Mouse (Mus musculus) forebrain, embryonic 16.5 days (tissue): ENCODE results near the gene Kmt5c. TPM values are rescaled to one million over a fixed set of nuclear protein-coding genes. Genes with fewer than 3 reads are reported as not detected.
A peak's percentile ranks its signal among the peaks of the same experiment; 100 is the strongest.

Experiments used
- ATAC-seq: fragments of 200-750 bp; cut with Nextera tagmentation; 2 replicates; pipeline ENCODE4 v1.8.0; 2017; ENCODE audit warnings: mild to moderate bottlenecking, moderate library complexity
- H3K27ac ChIP-seq: fragments of 300-500 bp; sonication (generic); 2 replicates; pipeline ENCODE4 v1.5.1; 2014; ENCODE audit warnings: low read length, control low read depth
- H3K27me3 ChIP-seq: fragments of 300-500 bp; sonication (generic); replicated peaks from 2 replicates; pipeline ENCODE4 v1.6.1; 2014; ENCODE audit warnings: low read length; ENCODE audit not compliant: control insufficient read depth, insufficient read depth
- H3K36me3 ChIP-seq: fragments of 300-500 bp; sonication (generic); 2 replicates; pipeline ENCODE4 v1.6.1; 2014; ENCODE audit not compliant: control insufficient read depth, insufficient read depth
- H3K4me1 ChIP-seq: fragments of 300-500 bp; sonication (generic); replicated peaks from 2 replicates; pipeline ENCODE4 v1.6.1; 2014; ENCODE audit warnings: low read length; ENCODE audit not compliant: control insufficient read depth, insufficient read depth
- H3K4me2 ChIP-seq: fragments of 300-500 bp; sonication (generic); 2 replicates; pipeline ENCODE4 v1.6.1; 2014; ENCODE audit warnings: mild to moderate bottlenecking, low read length, control low read depth
- H3K4me3 ChIP-seq: fragments of 300-500 bp; sonication (generic); replicated peaks from 2 replicates; pipeline ENCODE4 v1.5.1; 2014; ENCODE audit warnings: mild to moderate bottlenecking, low read length, control low read depth
- H3K9ac ChIP-seq: fragments of 300-500 bp; sonication (generic); replicated peaks from 2 replicates; pipeline ENCODE4 v1.6.1; 2014; ENCODE audit warnings: low read depth, low read length, control low read depth
- H3K9me3 ChIP-seq: fragments of 300-500 bp; sonication (generic); 2 replicates; pipeline ENCODE4 v1.6.1; 2016; ENCODE audit warnings: low read length; ENCODE audit not compliant: control insufficient read depth
- WGBS: fragments of 180-500 bp; shearing (Covaris S2); extraction: QIAGEN DNeasy Blood & Tissue Kit; methylation state at CpG from one replicate; pipeline ENCODE4 v1.1.7; 2014; 5-methylcytosine and 5-hydroxymethylcytosine counted together
- polyA plus RNA-seq: library from polyadenylated mRNA; unstranded; fragments of >200 nt; fragmentation: Nextera tagmentation; extraction: Ambion mirVana; gene quantifications from 2 replicates; pipeline ENCODE4 v1.2.1, GENCODE M21; 2015

Gene Kmt5c
- polyA plus RNA-seq, 1 experiment from 2014 or later, result 66.9 TPM

- no peaks in the 10 kb centered on the region for H3K9me3 ChIP-seq
- peak overlapping the region; percentile 79 for H3K4me3 ChIP-seq
- no peak for ATAC-seq
- peaks cover 6% of the 10 kb centered on the region for H3K27me3 ChIP-seq
- H3K4me1 ChIP-seq, result peaks cover 23% of the 10 kb centered on the region
- H3K4me2 ChIP-seq, result peak overlapping the region; percentile 87
- H3K9ac ChIP-seq, result peak overlapping the region; percentile 88
- no peak overlapping the region for H3K27ac ChIP-seq
- 41% methylated on average over 4 of the region's 4 CpGs for WGBS
- H3K36me3 ChIP-seq, result peaks cover 17% of the 10 kb centered on the region
These were observed 53.8 kb downstream of the Kmt5c start for GRCm38 (mm10) chr7:4793674-4794073.

- Histone ChIP-seq H3K36me3 (peaks cover 17% of the 10 kb centered on the region), H3K4me1 (peaks cover 18% of the 10 kb centered on the region), H3K4me3 (no peak overlapping the region), H3K27me3 (peaks cover 4% of the 10 kb centered on the region), H3K27ac (no peak overlapping the region), H3K9ac (no peak overlapping the region), H3K4me2 (no peak overlapping the region), H3K9me3 (no peaks in the 10 kb centered on the region)
- ATAC-seq, result no peak
- WGBS, result 84% methylated on average over 3 of the region's 3 CpGs
These were observed 54.8 kb downstream of the Kmt5c start for GRCm38 (mm10) chr7:4794631-4795168.

DNA sequence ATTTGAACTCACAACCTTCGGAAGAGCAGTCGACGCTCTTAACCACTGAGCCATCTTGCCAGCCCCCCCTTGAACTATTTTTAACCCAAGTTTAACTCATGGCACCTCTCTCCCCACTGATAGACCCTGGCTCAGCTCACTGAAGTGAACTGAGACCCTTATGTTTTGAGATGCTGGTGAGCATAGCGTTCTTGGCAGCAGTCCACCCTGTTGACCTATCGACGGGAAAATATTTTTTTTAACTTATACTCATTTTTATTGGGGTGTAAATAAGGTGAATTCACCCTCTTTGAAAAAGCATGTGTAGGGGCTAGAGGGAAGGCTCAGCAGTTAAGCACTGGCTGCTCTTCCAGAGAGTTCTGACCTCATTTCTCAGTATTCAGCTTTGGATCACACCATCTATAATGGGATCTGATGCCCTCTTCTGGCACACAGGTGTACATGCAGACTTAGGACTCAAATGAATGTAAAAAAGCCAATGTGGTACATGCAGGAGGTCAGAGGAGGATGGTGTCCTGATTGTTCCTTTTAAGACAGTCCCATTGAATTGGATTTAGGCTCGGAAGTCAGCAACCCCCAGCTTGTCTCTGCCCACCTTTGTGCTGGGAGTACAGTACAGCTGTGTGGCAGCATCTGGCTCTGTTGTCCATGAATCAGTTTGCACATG lies 56.0 kb downstream of the Kmt5c start:
- Histone ChIP-seq H3K27me3 (no peaks in the 10 kb centered on the region), H3K4me1 (peaks cover 17% of the 10 kb centered on the region), H3K9ac (no peak overlapping the region), H3K9me3 (no peaks in the 10 kb centered on the region), H3K4me3 (no peak overlapping the region), H3K27ac (no peak overlapping the region), H3K36me3 (peaks cover 17% of the 10 kb centered on the region), H3K4me2 (no peak overlapping the region)
- ATAC-seq, result no peak
- WGBS, result 70% methylated on average over 7 of the region's 7 CpGs

Other genes starting within 250 kb of the Kmt5c start
- 40.6 and 50.0 TPM in 2 replicates for gene Ppp1r12c, start 238.4 kb upstream of the Kmt5c start, polyA plus RNA-seq
- gene Tnnt1, start 223.7 kb upstream of the Kmt5c start, polyA plus RNA-seq, result 2.1 and 2.6 TPM in 2 replicates
- gene Tnni3, start 215.9 kb upstream of the Kmt5c start, polyA plus RNA-seq, result 1.2 and 1.7 TPM in 2 replicates
- gene Dnaaf3, start 207.7 kb upstream of the Kmt5c start, polyA plus RNA-seq, result 1.4 and 1.6 TPM in 2 replicates
- 176 and 222 TPM in 2 replicates for gene Syt5, start 192.6 kb upstream of the Kmt5c start, polyA plus RNA-seq
- 0.63 and 0.70 TPM in 2 replicates for gene Ptprh, start 136.1 kb upstream of the Kmt5c start, polyA plus RNA-seq
- gene Tmem86b, start 108.7 kb upstream of the Kmt5c start, polyA plus RNA-seq, result 2.0 and 2.9 TPM in 2 replicates
- 7.6 and 7.8 TPM in 2 replicates for gene Ppp6r1, start 81.1 kb upstream of the Kmt5c start, polyA plus RNA-seq
- gene Hspbp1, start 55.0 kb upstream of the Kmt5c start, polyA plus RNA-seq, result 136 and 156 TPM in 2 replicates
- gene Brsk1, start 49.5 kb upstream of the Kmt5c start, polyA plus RNA-seq, result 5.9 and 7.9 TPM in 2 replicates
- gene Tmem150b, start 14.9 kb upstream of the Kmt5c start, polyA plus RNA-seq, result 0.11 and 0.33 TPM in 2 replicates
- gene Cox6b2, start 13.0 kb downstream of the Kmt5c start, polyA plus RNA-seq, result 6.6 and 12.1 TPM in 2 replicates
- gene Fam71e2, start 31.2 kb downstream of the Kmt5c start, polyA plus RNA-seq, result not detected in 2 replicates
- 0.53 and 1.1 TPM in 2 replicates for gene Il11, start 42.7 kb downstream of the Kmt5c start, polyA plus RNA-seq
- gene Tmem190, start 42.8 kb downstream of the Kmt5c start, polyA plus RNA-seq, result not detected in 2 replicates
- 3.3 and 4.1 TPM in 2 replicates for gene Tmem238, start 49.5 kb downstream of the Kmt5c start, polyA plus RNA-seq
- gene Rpl28, start 52.8 kb downstream of the Kmt5c start, polyA plus RNA-seq, result 173 and 179 TPM in 2 replicates
- 291 and 311 TPM in 2 replicates for gene Ube2s, start 72.5 kb downstream of the Kmt5c start, polyA plus RNA-seq
- gene Shisa7, start 104.6 kb downstream of the Kmt5c start, polyA plus RNA-seq, result 8.7 and 13.2 TPM in 2 replicates
- gene Isoc2b, start 130.1 kb downstream of the Kmt5c start, polyA plus RNA-seq, result 3.2 and 4.3 TPM in 2 replicates
- 0.52 and 0.92 TPM in 2 replicates for gene Isoc2a, start 137.0 kb downstream of the Kmt5c start, polyA plus RNA-seq
- gene Gm36210, start 166.4 kb downstream of the Kmt5c start, polyA plus RNA-seq, result 0.25 and 0.60 TPM in 2 replicates
- 3.4 and 3.9 TPM in 2 replicates for gene Zfp628, start 175.1 kb downstream of the Kmt5c start, polyA plus RNA-seq
- 32.0 and 38.3 TPM in 2 replicates for gene Nat14, start 181.9 kb downstream of the Kmt5c start, polyA plus RNA-seq
- gene Ssc5d, start 185.7 kb downstream of the Kmt5c start, polyA plus RNA-seq, result 0.34 and 0.39 TPM in 2 replicates
- gene Sbk2, start 224.3 kb downstream of the Kmt5c start, polyA plus RNA-seq, result not detected in 2 replicates
- 0.84 and 0.91 TPM in 2 replicates for gene Sbk3, start 231.1 kb downstream of the Kmt5c start, polyA plus RNA-seq